7 mouse cellular contexts compared by ENCODE assay signal in the genomic region with DNA sequence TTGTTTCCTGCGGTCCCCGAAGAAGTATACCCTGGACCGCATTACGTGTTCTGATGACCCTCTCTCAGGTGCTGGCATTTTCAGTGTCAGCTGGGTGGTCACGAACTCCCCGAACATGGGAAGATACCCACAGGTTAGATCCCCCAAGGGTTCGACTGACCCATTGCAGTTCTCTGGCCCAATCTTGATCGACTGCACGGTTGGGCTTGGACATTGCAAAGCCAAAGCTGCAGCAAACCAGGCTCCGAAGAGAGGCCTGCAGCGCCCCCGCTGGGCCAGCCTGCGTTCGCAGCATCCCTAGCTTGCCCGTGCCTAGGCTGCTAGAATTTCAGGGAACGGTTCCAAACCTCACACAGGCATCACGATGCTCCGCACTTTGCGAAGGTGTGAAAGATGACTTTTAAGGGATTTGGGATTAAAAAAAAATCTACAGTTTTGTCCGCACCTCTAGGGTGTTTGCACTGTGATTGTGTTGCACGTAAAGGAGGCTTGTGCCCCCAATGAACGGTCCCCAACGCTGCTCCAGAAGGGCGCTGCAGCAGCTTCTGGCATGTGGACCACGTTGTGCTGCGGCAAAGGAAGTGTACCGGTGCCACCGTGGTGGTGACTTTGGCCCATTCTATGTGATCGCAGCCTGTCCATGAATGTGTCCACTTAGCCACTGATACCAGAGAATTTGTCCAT. TPM values are rescaled to one million over a fixed set of nuclear protein-coding genes. Genes with fewer than 3 reads are reported as not detected.
DNase-seq lines count a peak whose midpoint lies in the region; ATAC-seq lines count a peak whose summit lies in the region.

No protein-coding gene starts in this region.

- H3K36me3 ChIP-seq in hindbrain, embryonic 16.5 days (ENCODE audit: control insufficient read depth, insufficient read depth, low read length): no peaks in the 10 kb centered on the region

- 54% methylated on average over 29 of the region's 29 CpGs for WGBS in hindbrain, embryonic 16.5 days

- peak overlapping the region; percentile 63 for H3K4me3 ChIP-seq in hindbrain, embryonic 16.5 days (ENCODE audit: low read length)

- peak; percentile 87 for ATAC-seq in hindbrain, embryonic 16.5 days
- ATAC-seq in megakaryocyte progenitor cell, adult 5-6 weeks (replicated peaks; ENCODE audit: poor library complexity): peak; percentile 70

- peak overlapping the region; percentile 72 for H3K27ac ChIP-seq in hindbrain, embryonic 16.5 days (ENCODE audit: low read depth, low read length)

- H3K27me3 ChIP-seq in hindbrain, embryonic 16.5 days (replicated peaks; ENCODE audit: control insufficient read depth, insufficient read depth, low read length): no peaks in the 10 kb centered on the region

- peak overlapping the region; percentile 68 for H3K9ac ChIP-seq in hindbrain, embryonic 16.5 days (ENCODE audit: low read depth, low read length)

- intact Hi-C loops in left cerebral cortex, postnatal 10 days (cut with DNase I): no loop called here

- peaks cover 34% of the 10 kb centered on the region for H3K9me3 ChIP-seq in hindbrain, embryonic 16.5 days (ENCODE audit: control insufficient read depth, low read length)

- peak overlapping the region; percentile 59 for H3K4me2 ChIP-seq in hindbrain, embryonic 16.5 days (ENCODE audit: low read length)

- peak; percentile 78 for DNase-seq in adrenal gland, postnatal 25 days
- DNase-seq in embryo, embryonic 10 days (ENCODE audit: low spot score): peak; percentile 83
- peak; percentile 78 for DNase-seq in gastrocnemius, postnatal 10 days
- peak; percentile 58 to 85 for DNase-seq in left cerebral cortex, postnatal 10 days (ENCODE audit: extremely low spot score in 1 of 2, low spot score in 2 of 2)
- peak; percentile 56 to 63 for DNase-seq in right cerebral cortex, postnatal 36 days (ENCODE audit: low spot score in 2 of 2)

- peaks cover 4% of the 10 kb centered on the region; the same call in 1 of the 2 replicates for H3K4me1 ChIP-seq in hindbrain, embryonic 16.5 days (ENCODE audit: control insufficient read depth, insufficient read depth, low read depth, low read length)

RNA-seq across cellular contexts. Expression of gene Mest, which starts 13.7 kb away (rescaled TPM):
- 54.9 and 56.7 TPM in 2 replicates for total RNA-seq in adrenal gland, postnatal 25 days (2021)
- total RNA-seq in gastrocnemius, postnatal 10 days (2021): 100 to 1,000 TPM; 211 to 268 TPM
- polyA plus RNA-seq in hindbrain, embryonic 16.5 days (2015; fragmentation: Nextera tagmentation; extraction: Ambion mirVana): 303 and 331 TPM in 2 replicates
- total RNA-seq in left cerebral cortex, postnatal 10 days (2021): 100 to 1,000 TPM; 102 to 105 TPM
- not detected in 2 replicates for total RNA-seq in megakaryocyte progenitor cell, adult 5-6 weeks (2015)
- 0.12 TPM in 1 of 2 replicates, not detected in the other for total RNA-seq in megakaryocyte progenitor cell, adult 5-6 weeks (2017)

RNA-seq across cellular contexts. Expression of gene Cep41, which starts 43.5 kb away (rescaled TPM):
- total RNA-seq in adrenal gland, postnatal 25 days (2021): 5.7 and 9.9 TPM in 2 replicates
- total RNA-seq in gastrocnemius, postnatal 10 days (2021): 1 to 10 TPM; 3.4 to 3.7 TPM
- polyA plus RNA-seq in hindbrain, embryonic 16.5 days (2015; fragmentation: Nextera tagmentation; extraction: Ambion mirVana): 10.4 and 14.1 TPM in 2 replicates
- 1 to 10 TPM; 7.1 to 7.8 TPM for total RNA-seq in left cerebral cortex, postnatal 10 days (2021)
- 7.5 and 10.2 TPM in 2 replicates for total RNA-seq in megakaryocyte progenitor cell, adult 5-6 weeks (2015)
- 5.2 and 8.4 TPM in 2 replicates for total RNA-seq in megakaryocyte progenitor cell, adult 5-6 weeks (2017)

Comparison
In these comparisons a context has a peak if more than half of its experiments do, and no peak if none do; other contexts are left out.
1. Peak in every context shown above with its lines: DNase-seq, ATAC-seq, H3K4me3 ChIP-seq and H3K27ac ChIP-seq.
2. RNA of gene Mest, which starts 13.7 kb away (total RNA-seq): 211 to 268 TPM in gastrocnemius, postnatal 10 days, 102 to 105 TPM in left cerebral cortex, postnatal 10 days and 54.9 to 56.7 TPM in adrenal gland, postnatal 25 days; 0.12 TPM in megakaryocyte progenitor cell, adult 5-6 weeks; every median in the first group is over 10 times any median in the second.